Mouse (Mus musculus): ENCODE data around the gene Mmp13.

DNA sequence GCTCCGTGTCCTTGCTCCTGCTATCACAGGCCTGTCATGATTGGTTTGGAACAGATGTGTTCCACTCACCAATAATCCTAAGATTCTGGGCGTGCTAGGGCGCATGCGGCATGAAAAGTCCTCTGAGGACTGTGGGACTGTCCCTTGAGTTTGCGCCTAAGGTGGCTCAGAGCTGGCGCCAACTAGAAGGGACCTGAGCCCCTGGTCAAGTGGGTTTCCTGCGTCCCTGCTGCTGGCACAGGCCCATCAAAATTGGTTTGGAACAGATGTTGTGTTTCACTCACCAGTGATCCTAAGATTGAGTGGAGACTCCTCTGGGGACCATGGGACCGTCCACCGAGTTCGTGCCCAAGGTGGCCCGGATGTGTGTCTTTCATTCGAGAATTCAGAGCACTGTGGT is 17.6 kb downstream of the Mmp13 start:
- TF ChIP-seq CTCF (IDR thresholded peaks at IDR 0.05; ENCODE audit: low read depth) (no peak), EP300 (optimal IDR thresholded peaks at IDR 0.05) (no peak)
